Mouse (Mus musculus): Measurements from ENCODE around the gene Ubxn1. TPM values are rescaled to one million over a fixed set of nuclear protein-coding genes. Genes with fewer than 3 reads are reported as not detected.

Ubxn1 gene
- polyA plus RNA-seq, 1 experiment: 134 TPM

GRCm38 (mm10) chr19:8919684-8920072, 48.4 kb downstream of the Ubxn1 start:
- 0 out of 2 replicates have a peak, but pooled peaks cover 3% of the 10 kb centered on the region for H3K4me1 ChIP-seq (ENCODE audit: control insufficient read depth, insufficient read depth, low read length)
- H3K27ac ChIP-seq (ENCODE audit: insufficient read depth, low read length): peak overlapping the region; percentile 79
- 72% methylated on average over 6 of the region's 6 CpGs for WGBS
- no peak for DNase-seq
- no peak overlapping the region for H3K4me3 ChIP-seq (replicated peaks; ENCODE audit: insufficient read depth, low read depth, low read length)
- no peak for TF ChIP-seq POLR2A (IDR thresholded peaks at IDR 0.05; ENCODE audit: borderline replicate concordance, insufficient read depth, low read length)
- no peak for TF ChIP-seq CTCF (IDR thresholded peaks at IDR 0.05; ENCODE audit: borderline replicate concordance, insufficient read depth, low read depth, low read length)
- H3K27me3 ChIP-seq (ENCODE audit: control insufficient read depth, insufficient read depth, low read length): no peaks in the 10 kb centered on the region

GRCm38 (mm10) chr19:8920073-8920736, 48.9 kb downstream of the Ubxn1 start, which contains the start of gene B3gat3:
B3gat3 (plus strand) TSS chr19:8920374.
- peak; percentile 97 for DNase-seq
- WGBS: 2% methylated on average over 50 of the region's 50 CpGs
- Histone ChIP-seq H3K4me1 (ENCODE audit: control insufficient read depth, insufficient read depth, low read length) (0 out of 2 replicates have a peak, but pooled peaks cover 3% of the 10 kb centered on the region), H3K27me3 (ENCODE audit: control insufficient read depth, insufficient read depth, low read length) (no peaks in the 10 kb centered on the region), H3K4me3 (replicated peaks; ENCODE audit: insufficient read depth, low read depth, low read length) (peak within 1 kb of the TSS; percentile 73), H3K27ac (ENCODE audit: insufficient read depth, low read length) (peak within 1 kb of the TSS; percentile 79)
- no peak for TF ChIP-seq CTCF (IDR thresholded peaks at IDR 0.05; ENCODE audit: borderline replicate concordance, insufficient read depth, low read depth, low read length)
- TF ChIP-seq POLR2A (IDR thresholded peaks at IDR 0.05; ENCODE audit: borderline replicate concordance, insufficient read depth, low read length): peak; percentile 98

DNA sequence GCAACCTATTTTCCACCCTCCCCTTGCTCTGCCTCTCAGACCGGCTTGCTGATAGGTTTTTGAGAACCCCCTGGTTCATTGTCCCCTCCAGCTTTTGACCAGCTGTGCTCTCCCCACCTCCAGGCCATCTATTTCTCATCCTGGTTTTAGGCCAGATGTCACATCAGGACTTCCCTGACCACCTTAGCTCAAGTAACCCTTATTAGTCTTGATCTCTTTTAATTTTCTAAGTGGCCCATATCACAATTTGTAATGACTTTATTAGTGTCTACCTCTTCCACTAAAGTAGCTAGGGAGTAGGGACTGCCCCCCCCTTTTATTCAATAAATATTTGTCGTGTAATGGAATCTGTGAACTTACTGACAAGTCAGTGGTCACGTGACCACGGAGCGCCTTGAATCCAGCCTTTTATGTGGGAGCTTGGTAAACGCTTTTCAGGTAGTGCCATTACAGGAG, 49.6 kb downstream of the Ubxn1 start:
- Histone ChIP-seq H3K4me1 (ENCODE audit: control insufficient read depth, insufficient read depth, low read length) (0 out of 2 replicates have a peak, but pooled peaks cover 3% of the 10 kb centered on the region), H3K27ac (ENCODE audit: insufficient read depth, low read length) (peak overlapping the region; percentile 58; the same call in 1 of the 2 replicates), H3K4me3 (replicated peaks; ENCODE audit: insufficient read depth, low read depth, low read length) (peak overlapping the region; percentile 73), H3K27me3 (ENCODE audit: control insufficient read depth, insufficient read depth, low read length) (no peaks in the 10 kb centered on the region)
- TF ChIP-seq POLR2A (IDR thresholded peaks at IDR 0.05; ENCODE audit: borderline replicate concordance, insufficient read depth, low read length): no peak
- no peak for TF ChIP-seq CTCF (IDR thresholded peaks at IDR 0.05; ENCODE audit: borderline replicate concordance, insufficient read depth, low read depth, low read length)
- peak in 1 of 2 experiments; percentile 44 for DNase-seq
- WGBS: under 1% methylated on average over 6 of the region's 6 CpGs

- DNase-seq: no peak
- H3K27ac ChIP-seq (ENCODE audit: insufficient read depth, low read length): no peak overlapping the region
- WGBS: 60% methylated on average over 9 of the region's 9 CpGs
- H3K4me3 ChIP-seq (replicated peaks; ENCODE audit: insufficient read depth, low read depth, low read length): no peak overlapping the region
- TF ChIP-seq POLR2A (IDR thresholded peaks at IDR 0.05; ENCODE audit: borderline replicate concordance, insufficient read depth, low read length) (no peak), CTCF (IDR thresholded peaks at IDR 0.05; ENCODE audit: borderline replicate concordance, insufficient read depth, low read depth, low read length) (no peak)
- H3K27me3 ChIP-seq (ENCODE audit: control insufficient read depth, insufficient read depth, low read length): no peaks in the 10 kb centered on the region
- 0 out of 2 replicates have a peak, but pooled peaks cover 3% of the 10 kb centered on the region for H3K4me1 ChIP-seq (ENCODE audit: control insufficient read depth, insufficient read depth, low read length)
Measured at GRCm38 (mm10) chr19:8921741-8922140, 50.4 kb downstream of the Ubxn1 start.

Other genes with a start within 250 kb of the Ubxn1 start
- gene Chrm1, start 207.7 kb upstream of the Ubxn1 start, polyA plus RNA-seq (2012; rRNA removed): 0.63 and 0.88 TPM in 2 replicates
- 214 and 221 TPM in 2 replicates for gene Slc3a2, start 148.1 kb upstream of the Ubxn1 start, polyA plus RNA-seq (2012; rRNA removed)
- 55.5 and 57.6 TPM in 2 replicates for gene Wdr74, start 135.7 kb upstream of the Ubxn1 start, polyA plus RNA-seq (2012; rRNA removed)
- 0.33 and 0.65 TPM in 2 replicates for gene 1700092M07Rik, start 130.8 kb upstream of the Ubxn1 start, polyA plus RNA-seq (2012; rRNA removed)
- gene Stx5a, start 130.1 kb upstream of the Ubxn1 start, polyA plus RNA-seq (2012; rRNA removed): 116 and 119 TPM in 2 replicates
- 134 and 135 TPM in 2 replicates for gene Nxf1, start 114.4 kb upstream of the Ubxn1 start, polyA plus RNA-seq (2012; rRNA removed)
- 169 and 170 TPM in 2 replicates for gene Tmem223, start 100.5 kb upstream of the Ubxn1 start, polyA plus RNA-seq (2012; rRNA removed)
- gene Tmem179b, start 97.0 kb upstream of the Ubxn1 start, polyA plus RNA-seq (2012; rRNA removed): 15.9 and 20.2 TPM in 2 replicates
- 14.1 and 15.6 TPM in 2 replicates for gene Taf6l, start 85.1 kb upstream of the Ubxn1 start, polyA plus RNA-seq (2012; rRNA removed)
- gene Polr2g, start 72.9 kb upstream of the Ubxn1 start, polyA plus RNA-seq (2012; rRNA removed): 155 and 157 TPM in 2 replicates
- gene Zbtb3, start 68.9 kb upstream of the Ubxn1 start, polyA plus RNA-seq (2012; rRNA removed): 3.7 and 3.8 TPM in 2 replicates
- gene Ttc9c, start 52.2 kb upstream of the Ubxn1 start, polyA plus RNA-seq (2012; rRNA removed): 34.4 and 36.0 TPM in 2 replicates
- gene Hnrnpul2, start 51.5 kb upstream of the Ubxn1 start, polyA plus RNA-seq (2012; rRNA removed): 97.7 and 101 TPM in 2 replicates
- gene AC129217.1, start 41.7 kb upstream of the Ubxn1 start, polyA plus RNA-seq (2012; rRNA removed): not detected in 2 replicates
- gene Bscl2, start 34.0 kb upstream of the Ubxn1 start, polyA plus RNA-seq (2012; rRNA removed): 148 and 155 TPM in 2 replicates
- gene Gng3, start 32.3 kb upstream of the Ubxn1 start, polyA plus RNA-seq (2012; rRNA removed): 218 and 236 TPM in 2 replicates
- gene Lrrn4cl, start 20.7 kb upstream of the Ubxn1 start, polyA plus RNA-seq (2012; rRNA removed): 0.78 and 0.85 TPM in 2 replicates
- gene Uqcc3, start 9.4 kb downstream of the Ubxn1 start, polyA plus RNA-seq (2012; rRNA removed): 69.3 and 76.7 TPM in 2 replicates
- 3.8 and 5.1 TPM in 2 replicates for gene Lbhd1, start 12.2 kb downstream of the Ubxn1 start, polyA plus RNA-seq (2012; rRNA removed)
- not detected in 2 replicates for gene Gm49403, start 12.4 kb downstream of the Ubxn1 start, polyA plus RNA-seq (2012; rRNA removed)
- 43.7 and 45.9 TPM in 2 replicates for gene 1810009A15Rik, start 17.4 kb downstream of the Ubxn1 start, polyA plus RNA-seq (2012; rRNA removed)
- not detected in 2 replicates for gene Gm49416, start 17.4 kb downstream of the Ubxn1 start, polyA plus RNA-seq (2012; rRNA removed)
- 17.7 and 18.0 TPM in 2 replicates for gene Ints5, start 21.5 kb downstream of the Ubxn1 start, polyA plus RNA-seq (2012; rRNA removed)
- 105 and 116 TPM in 2 replicates for gene Ganab, start 26.6 kb downstream of the Ubxn1 start, polyA plus RNA-seq (2012; rRNA removed)
- 224 and 238 TPM in 2 replicates for gene B3gat3, start 48.9 kb downstream of the Ubxn1 start, polyA plus RNA-seq (2012; rRNA removed)
- 24.1 and 24.2 TPM in 2 replicates for gene Rom1, start 57.9 kb downstream of the Ubxn1 start, polyA plus RNA-seq (2012; rRNA removed)
- gene Eml3, start 58.1 kb downstream of the Ubxn1 start, polyA plus RNA-seq (2012; rRNA removed): 40.2 and 45.0 TPM in 2 replicates
- gene Mta2, start 70.4 kb downstream of the Ubxn1 start, polyA plus RNA-seq (2012; rRNA removed): 30.9 and 33.9 TPM in 2 replicates
- 20.5 and 20.8 TPM in 2 replicates for gene Tut1, start 82.4 kb downstream of the Ubxn1 start, polyA plus RNA-seq (2012; rRNA removed)
- gene Eef1g, start 95.5 kb downstream of the Ubxn1 start, polyA plus RNA-seq (2012; rRNA removed): 263 and 281 TPM in 2 replicates
- gene Ahnak, start 117.8 kb downstream of the Ubxn1 start, polyA plus RNA-seq (2012; rRNA removed): 5.3 and 5.8 TPM in 2 replicates
- not detected in 2 replicates for gene Scgb1a1, start 216.5 kb downstream of the Ubxn1 start, polyA plus RNA-seq (2012; rRNA removed)